Mouse (Mus musculus) liver, adult 2 months (tissue): Measurements from ENCODE around the gene Ncdn.

Experiments
- CTCF ChIP-seq: fragments of 200-500 bp; IDR thresholded peaks from 2 replicates; pipeline ENCODE4 v1.5.1; 2011; ENCODE audit warnings: low read depth, low read length, control low read depth
- POLR2A ChIP-seq: fragments of 200-500 bp; IDR thresholded peaks from 2 replicates; pipeline ENCODE4 v1.6.1; 2011; ENCODE audit warnings: low read length, control low read depth; ENCODE audit not compliant: insufficient read depth; ENCODE audit errors: extremely low read depth

- no peak for TF ChIP-seq CTCF
- no peak for TF ChIP-seq POLR2A
Observed at GRCm38 (mm10) chr4:126749553-126749952, 3.7 kb downstream of the Ncdn start.
